Mouse (Mus musculus): Measurements from ENCODE around the gene Ddi2. TPM values are rescaled to one million over a fixed set of nuclear protein-coding genes. Genes with fewer than 3 reads are reported as not detected.

The Ddi2 gene
- total and polyA plus RNA-seq, 2 experiments from 2014 or later = 11.5 to 32.8 TPM

DNA sequence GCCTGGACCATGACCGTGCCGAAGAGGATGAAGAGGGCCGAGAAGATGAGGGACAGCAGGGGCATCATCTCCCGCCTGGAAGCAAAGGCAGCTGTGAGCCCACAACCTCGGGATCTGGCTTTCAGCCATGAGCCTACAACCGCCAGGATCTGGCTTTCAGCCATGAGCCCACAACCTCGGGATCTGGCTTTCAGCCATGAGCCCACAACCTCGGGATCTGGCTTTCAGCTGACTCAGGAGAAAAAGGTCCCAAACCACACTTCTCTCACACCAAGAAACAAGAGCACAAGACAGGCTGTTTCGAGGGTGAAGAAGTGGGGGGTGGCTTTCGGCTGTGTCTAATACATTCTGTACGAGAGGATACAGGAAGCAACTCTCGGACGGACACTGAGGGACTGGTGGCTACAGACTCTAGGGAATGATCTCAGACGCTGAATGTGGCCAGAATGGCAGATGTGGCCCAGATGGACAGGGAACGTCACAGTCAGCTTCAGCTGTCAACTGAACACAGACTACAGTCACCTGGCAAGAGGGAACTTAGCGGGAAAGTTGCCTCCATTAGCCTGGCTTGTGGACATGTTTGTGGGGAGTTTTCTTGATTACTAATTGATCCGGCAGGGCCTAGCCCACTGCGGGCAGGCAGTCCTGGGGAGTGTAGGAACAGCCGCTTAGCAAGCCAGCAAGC, 43.6 kb upstream of the Ddi2 start:
- 0 out of 2 replicates have a peak overlapping the region, but pooled peaks have one; percentile 5 for H3K4me3 ChIP-seq (ENCODE audit: low read depth, low read length)
- TF ChIP-seq CTCF (IDR thresholded peaks at IDR 0.05; ENCODE audit: low read depth) = no peak
- TF ChIP-seq EP300 (IDR thresholded peaks at IDR 0.05; ENCODE audit: low read depth) = peak; percentile 52; the same call in 1 of the 2 replicates
- peak overlapping the region; percentile 93 for H3K27ac ChIP-seq (ENCODE audit: low read depth)
- H3K27me3 ChIP-seq (ENCODE audit: control insufficient read depth, insufficient read depth, low read length) = no peaks in the 10 kb centered on the region
- peaks cover 70% of the 10 kb centered on the region for H3K36me3 ChIP-seq (replicated peaks; ENCODE audit: control insufficient read depth, insufficient read depth, low read length)
- H3K9me3 ChIP-seq (replicated peaks; ENCODE audit: control insufficient read depth, low read length) = no peaks in the 10 kb centered on the region
- peaks cover 22% of the 10 kb centered on the region for H3K4me1 ChIP-seq (ENCODE audit: control insufficient read depth, insufficient read depth)
- 0 out of 2 replicates have a peak overlapping the region, but pooled peaks have one; percentile 4 for H3K9ac ChIP-seq (replicated peaks; ENCODE audit: low read depth, low read length)
- peak overlapping the region; percentile 41 for H3K4me2 ChIP-seq (ENCODE audit: low read depth, low read length)
- peak; percentile 66 for DNase-seq (ENCODE audit: low spot score)
- ATAC-seq (ENCODE audit: insufficient read depth, low read depth) = peak; percentile 76
- 9% methylated on average over 19 of the region's 19 CpGs for WGBS

DNA sequence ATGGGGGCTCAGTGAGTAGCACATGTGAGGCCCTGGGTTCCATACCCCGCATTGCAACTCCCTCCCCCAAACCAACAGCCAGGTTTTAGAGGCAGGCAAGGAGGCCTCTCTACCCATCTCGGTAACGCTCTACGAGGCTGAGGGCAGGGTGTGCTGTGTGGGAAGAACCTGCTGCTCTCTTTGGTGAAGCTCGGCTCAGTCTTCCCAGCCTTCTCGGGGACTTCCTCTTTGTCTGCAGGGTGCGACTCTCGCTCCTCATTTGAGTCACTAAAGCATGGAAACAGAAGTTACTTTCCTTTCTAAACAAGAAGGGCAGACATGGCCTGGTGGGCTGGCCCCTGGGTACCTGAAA, 43.1 kb upstream of the Ddi2 start:
- 0 out of 2 replicates have a peak overlapping the region, but pooled peaks have one; percentile 5 for H3K4me3 ChIP-seq (ENCODE audit: low read depth, low read length)
- TF ChIP-seq EP300 (IDR thresholded peaks at IDR 0.05; ENCODE audit: low read depth) (no peak), CTCF (IDR thresholded peaks at IDR 0.05; ENCODE audit: low read depth) (no peak)
- peaks cover 22% of the 10 kb centered on the region for H3K4me1 ChIP-seq (ENCODE audit: control insufficient read depth, insufficient read depth)
- H3K27me3 ChIP-seq (ENCODE audit: control insufficient read depth, insufficient read depth, low read length) = no peaks in the 10 kb centered on the region
- 54% methylated on average over 8 of the region's 8 CpGs for WGBS
- peaks cover 69% of the 10 kb centered on the region for H3K36me3 ChIP-seq (replicated peaks; ENCODE audit: control insufficient read depth, insufficient read depth, low read length)
- peak; percentile 5 for DNase-seq (ENCODE audit: low spot score)
- no peaks in the 10 kb centered on the region for H3K9me3 ChIP-seq (replicated peaks; ENCODE audit: control insufficient read depth, low read length)
- ATAC-seq (ENCODE audit: insufficient read depth, low read depth) = no peak
- peak overlapping the region; percentile 93 for H3K27ac ChIP-seq (ENCODE audit: low read depth)
- H3K9ac ChIP-seq (replicated peaks; ENCODE audit: low read depth, low read length) = 0 out of 2 replicates have a peak overlapping the region, but pooled peaks have one; percentile 4
- peak overlapping the region; percentile 41 for H3K4me2 ChIP-seq (ENCODE audit: low read depth, low read length)

DNA sequence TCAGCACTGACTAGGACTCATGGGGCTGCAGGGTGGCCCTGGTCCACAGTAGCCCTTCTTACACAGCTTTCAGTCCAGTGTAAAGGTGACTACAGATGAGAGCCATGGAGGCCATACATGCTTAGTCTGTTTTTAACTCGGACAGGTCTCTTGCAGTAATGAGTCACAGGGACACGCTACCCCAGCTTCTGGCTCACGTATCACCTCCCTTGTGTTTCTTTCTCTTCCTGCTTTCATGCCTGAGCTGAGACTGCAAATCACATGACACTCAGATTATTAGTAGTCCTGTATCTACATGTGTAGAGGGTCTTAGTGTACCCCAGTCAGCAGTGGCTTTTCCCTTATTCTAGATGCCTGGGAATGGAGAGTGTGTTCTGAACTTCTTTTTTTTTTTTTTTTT, 41.8 kb upstream of the Ddi2 start:
- DNase-seq (ENCODE audit: low spot score) (no peak), ATAC-seq (ENCODE audit: insufficient read depth, low read depth) (no peak)
- H3K9me3 ChIP-seq (replicated peaks; ENCODE audit: control insufficient read depth, low read length) = no peaks in the 10 kb centered on the region
- H3K9ac ChIP-seq (replicated peaks; ENCODE audit: low read depth, low read length) = no peak overlapping the region
- H3K27me3 ChIP-seq (ENCODE audit: control insufficient read depth, insufficient read depth, low read length) = no peaks in the 10 kb centered on the region
- H3K4me3 ChIP-seq (ENCODE audit: low read depth, low read length) = no peak overlapping the region
- H3K4me1 ChIP-seq (ENCODE audit: control insufficient read depth, insufficient read depth) = peaks cover 22% of the 10 kb centered on the region
- no peak overlapping the region for H3K4me2 ChIP-seq (ENCODE audit: low read depth, low read length)
- 79% methylated on average over 3 of the region's 3 CpGs for WGBS
- H3K27ac ChIP-seq (ENCODE audit: low read depth) = no peak overlapping the region
- H3K36me3 ChIP-seq (replicated peaks; ENCODE audit: control insufficient read depth, insufficient read depth, low read length) = peaks cover 61% of the 10 kb centered on the region
- TF ChIP-seq CTCF (IDR thresholded peaks at IDR 0.05; ENCODE audit: low read depth) (no peak), EP300 (IDR thresholded peaks at IDR 0.05; ENCODE audit: low read depth) (no peak)

DNA sequence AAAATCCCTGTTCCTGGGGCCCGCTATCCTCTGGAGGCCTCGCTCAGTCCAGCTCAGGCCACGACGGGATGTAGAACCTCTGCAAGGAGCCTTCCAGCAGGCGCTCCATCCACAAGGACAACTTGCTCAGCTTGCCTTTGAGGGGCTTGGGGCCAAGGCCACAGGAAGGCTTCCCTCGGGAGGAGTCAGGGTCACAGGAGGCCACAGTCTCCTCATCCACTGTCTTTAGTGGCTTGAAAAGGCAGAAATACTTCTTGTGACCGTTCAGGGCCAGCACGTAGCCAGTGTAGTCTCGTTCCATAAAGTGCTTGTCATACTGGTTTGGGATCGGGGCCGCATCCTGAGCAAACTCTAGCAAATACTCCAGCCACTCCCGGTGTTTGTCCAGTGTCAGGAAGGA, 40.3 kb upstream of the Ddi2 start:
- DNase-seq (ENCODE audit: low spot score) (no peak), ATAC-seq (ENCODE audit: insufficient read depth, low read depth) (no peak)
- Histone ChIP-seq H3K36me3 (replicated peaks; ENCODE audit: control insufficient read depth, insufficient read depth, low read length) (peaks cover 46% of the 10 kb centered on the region), H3K4me2 (ENCODE audit: low read depth, low read length) (no peak overlapping the region), H3K9ac (replicated peaks; ENCODE audit: low read depth, low read length) (no peak overlapping the region), H3K9me3 (replicated peaks; ENCODE audit: control insufficient read depth, low read length) (no peaks in the 10 kb centered on the region), H3K4me3 (ENCODE audit: low read depth, low read length) (no peak overlapping the region), H3K4me1 (ENCODE audit: control insufficient read depth, insufficient read depth) (peaks cover 22% of the 10 kb centered on the region), H3K27ac (ENCODE audit: low read depth) (no peak overlapping the region), H3K27me3 (ENCODE audit: control insufficient read depth, insufficient read depth, low read length) (no peaks in the 10 kb centered on the region)
- TF ChIP-seq EP300 (IDR thresholded peaks at IDR 0.05; ENCODE audit: low read depth) = no peak
- TF ChIP-seq CTCF (IDR thresholded peaks at IDR 0.05; ENCODE audit: low read depth) = no peak
- 83% methylated on average over 12 of the region's 12 CpGs for WGBS

DNA sequence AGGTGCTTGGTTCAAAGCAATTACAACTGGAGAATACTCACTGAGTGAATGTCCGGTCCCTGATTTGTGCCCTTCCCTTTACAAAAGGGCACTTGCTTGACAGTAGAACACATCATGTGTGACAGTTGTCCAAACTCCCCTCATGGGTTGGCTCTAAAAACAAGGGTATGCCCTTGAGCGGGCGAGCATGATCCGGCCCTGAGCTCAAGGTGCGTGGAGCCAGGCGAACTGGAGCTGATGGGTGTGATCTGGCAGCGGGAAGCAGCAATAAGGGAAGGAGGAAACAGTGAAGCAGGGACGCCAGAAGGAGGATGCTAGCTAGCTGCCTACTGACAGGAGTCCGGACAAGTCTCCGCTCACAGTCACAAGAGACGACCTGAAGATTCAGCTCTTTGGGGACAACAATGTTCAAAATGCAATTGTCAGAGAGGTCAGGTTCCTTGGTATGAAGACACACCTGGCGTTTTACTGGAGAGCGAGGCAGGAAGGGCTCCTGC, 38.9 kb upstream of the Ddi2 start:
- no peak overlapping the region for H3K9ac ChIP-seq (replicated peaks; ENCODE audit: low read depth, low read length)
- H3K36me3 ChIP-seq (replicated peaks; ENCODE audit: control insufficient read depth, insufficient read depth, low read length) = peaks cover 46% of the 10 kb centered on the region
- H3K27me3 ChIP-seq (ENCODE audit: control insufficient read depth, insufficient read depth, low read length) = no peaks in the 10 kb centered on the region
- H3K9me3 ChIP-seq (replicated peaks; ENCODE audit: control insufficient read depth, low read length) = no peaks in the 10 kb centered on the region
- 92% methylated on average over 13 of the region's 13 CpGs for WGBS
- no peak for ATAC-seq (ENCODE audit: insufficient read depth, low read depth)
- no peak overlapping the region for H3K4me3 ChIP-seq (ENCODE audit: low read depth, low read length)
- TF ChIP-seq CTCF (IDR thresholded peaks at IDR 0.05; ENCODE audit: low read depth) (no peak), EP300 (IDR thresholded peaks at IDR 0.05; ENCODE audit: low read depth) (no peak)
- H3K4me1 ChIP-seq (ENCODE audit: control insufficient read depth, insufficient read depth) = peaks cover 11% of the 10 kb centered on the region; the same call in 1 of the 2 replicates
- no peak overlapping the region for H3K27ac ChIP-seq (ENCODE audit: low read depth)
- no peak for DNase-seq (ENCODE audit: low spot score)
- H3K4me2 ChIP-seq (ENCODE audit: low read depth, low read length) = no peak overlapping the region
